18 mouse cellular contexts compared by ENCODE assay signal in genomic region chr4:114793836-114794235, GRCm38 (mm10). TPM values are rescaled to one million over a fixed set of nuclear protein-coding genes. Genes with fewer than 3 reads are reported as not detected.
DNase-seq lines count a peak whose midpoint lies in the region; ATAC-seq and TF ChIP-seq lines count a peak whose summit lies in the region.
"Had no signal": no experiment of that assay in that cellular context is flagged by ENCODE, and none has a peak within 500 bp of the region (broad histone marks: within the 10 kb centered on the region; RNA-seq: fewer than 3 reads in every experiment).

No protein-coding gene starts in this region.

- no peak overlapping the region for H3K4me3 ChIP-seq in kidney, adult 2 months (ENCODE audit: insufficient read depth, low read depth, low read length)
- H3K4me3 ChIP-seq in thymus, adult 2 months (ENCODE audit: control insufficient read depth, insufficient read depth, low read length), result no peak overlapping the region
- H3K4me3 ChIP-seq: midbrain, embryonic 10.5 days had no signal

- ATAC-seq in granulocyte monocyte progenitor cell, adult 5-6 weeks (replicated peaks; ENCODE audit: poor library complexity, severe bottlenecking), result peak; percentile 56

- DNase-seq in kidney, adult 2 months, result no peak
- no peak for DNase-seq in kidney, postnatal 36 days
- peak; percentile 12 for DNase-seq in thymus, adult 2 months
- DNase-seq in thymus, adult 18-20 months, result no peak
- no peak for DNase-seq in adrenal gland, postnatal 36 days
- DNase-seq in heart, adult 9 months (ENCODE audit: low spot score in 2 of 2), result no peak
- no peak for DNase-seq in gastrocnemius, adult 18-20 months (ENCODE audit: low spot score)
- DNase-seq: adrenal gland, adult 2 months; cerebellum, postnatal 36 days; right cerebral cortex, adult 18-20 months had no signal

- 99% methylated on average over 2 of the region's 2 CpGs for WGBS in kidney, adult 2 months
- 91% methylated on average over 2 of the region's 2 CpGs for WGBS in thymus, adult 2 months

- H3K36me3 ChIP-seq in kidney, adult 2 months (ENCODE audit: control insufficient read depth, insufficient read depth, low read length), result no peaks in the 10 kb centered on the region
- H3K36me3 ChIP-seq in thymus, adult 2 months (ENCODE audit: control insufficient read depth, insufficient read depth, low read length), result no peaks in the 10 kb centered on the region
- H3K36me3 ChIP-seq: midbrain, embryonic 10.5 days had no signal

- TF ChIP-seq CTCF in kidney, adult 2 months (conservative IDR thresholded peaks at IDR 0.05; ENCODE audit: insufficient read depth, insufficient read length, low read depth, low read length), result peak; percentile 21; the same call in 1 of the 2 replicates
- TF ChIP-seq CTCF in thymus, adult 2 months (IDR thresholded peaks at IDR 0.05; ENCODE audit: borderline replicate concordance, control insufficient read depth, extremely low read depth, insufficient read depth, low read length, poor library complexity), result no peak

- no peaks in the 10 kb centered on the region for H3K4me1 ChIP-seq in kidney, adult 2 months (ENCODE audit: control insufficient read depth, insufficient read depth, low read length)
- H3K4me1 ChIP-seq in thymus, adult 2 months (replicated peaks; ENCODE audit: control insufficient read depth, insufficient read depth, low read length), result no peaks in the 10 kb centered on the region

- TF ChIP-seq POLR2A in kidney, adult 2 months (IDR thresholded peaks at IDR 0.05; ENCODE audit: low read depth, low read length), result no peak
- TF ChIP-seq POLR2A in thymus, adult 2 months (IDR thresholded peaks at IDR 0.05; ENCODE audit: control insufficient read depth, extremely low read depth, insufficient read depth, low read length, poor library complexity), result no peak

- no peak overlapping the region for H3K27ac ChIP-seq in kidney, adult 2 months (ENCODE audit: insufficient read depth, low read depth, low read length)
- H3K27ac ChIP-seq in thymus, adult 2 months (ENCODE audit: control insufficient read depth, insufficient read depth, low read length), result no peak overlapping the region
- H3K27ac ChIP-seq: midbrain, embryonic 10.5 days had no signal

- no peaks in the 10 kb centered on the region for H3K27me3 ChIP-seq in kidney, adult 2 months (replicated peaks; ENCODE audit: control insufficient read depth, insufficient read depth, low read length)
- no peaks in the 10 kb centered on the region for H3K27me3 ChIP-seq in thymus, adult 2 months (ENCODE audit: control insufficient read depth, insufficient read depth, low read length)

RNA-seq across cellular contexts. Expression of gene Gm12830, which starts 27.7 kb away (rescaled TPM):
- polyA plus RNA-seq in kidney, adult 2 months (2012; rRNA removed), result not detected in 2 replicates
- not detected in 2 replicates for polyA plus RNA-seq in thymus, adult 2 months (2012; rRNA removed)
- not detected in 2 replicates for total RNA-seq in granulocyte monocyte progenitor cell, adult 5-6 weeks (2014; fragmentation: Nextera tagmentation)
- total RNA-seq in granulocyte monocyte progenitor cell, adult 5-6 weeks (2017), result not detected in 2 replicates
- total RNA-seq in adrenal gland, postnatal 36 days (2021), result not detected
- total RNA-seq in gastrocnemius, adult 18-20 months (2021), result not detected
- total RNA-seq: adrenal gland, adult 2 months; ES-E14; heart, adult 8-10 months; hematopoietic stem cell, adult 5-6 weeks; left cerebral cortex, postnatal 10 days had no signal
- polyA plus RNA-seq: adrenal gland, adult 2 months; liver, embryonic 16.5 days; midbrain, embryonic 10.5 days; neural tube, embryonic 11.5 days had no signal
